Mouse (Mus musculus): ENCODE results near the gene Spryd4. TPM values are rescaled to one million over a fixed set of nuclear protein-coding genes. Genes with fewer than 3 reads are reported as not detected.
A peak's percentile ranks its signal among the peaks of the same experiment; 100 is the strongest.
"Not testable (repeated sequence)": the region's sequence is repeated elsewhere in the genome, so short reads cannot be mapped to it uniquely, and the experiment has no call there.

Gene Spryd4
- total RNA-seq, 2 experiments from 2014 or later: 21.6 to 27.3 TPM

GRCm38 (mm10) chr10:128187181-128187605, 24.4 kb downstream of the Spryd4 start:
- DNase-seq: no peak

GRCm38 (mm10) chr10:128185959-128186358, 25.6 kb downstream of the Spryd4 start:
- peak; percentile 90 for DNase-seq

GRCm38 (mm10) chr10:128185277-128185940, 26.2 kb downstream of the Spryd4 start:
- DNase-seq: no peak

- DNase-seq: no peak
Observed at GRCm38 (mm10) chr10:128184296-128184695, 27.3 kb downstream of the Spryd4 start.

GRCm38 (mm10) chr10:128179989-128180388, 31.6 kb downstream of the Spryd4 start, which contains the start of gene Rbms2:
Gene Rbms2 (minus strand): TSS chr10:128180297.
- peak; percentile 30 for DNase-seq

GRCm38 (mm10) chr10:128177316-128177715, 34.3 kb downstream of the Spryd4 start:
- no peak for DNase-seq

GRCm38 (mm10) chr10:128175996-128176755, 35.4 kb downstream of the Spryd4 start:
- peak; percentile 76 for DNase-seq

GRCm38 (mm10) chr10:128175302-128175701, 36.3 kb downstream of the Spryd4 start:
- DNase-seq: no peak

GRCm38 (mm10) chr10:128171348-128171747, 40.3 kb downstream of the Spryd4 start:
- DNase-seq: not testable (repeated sequence)

GRCm38 (mm10) chr10:128167091-128167490, 44.5 kb downstream of the Spryd4 start:
- no peak for DNase-seq

- not testable (repeated sequence) for DNase-seq
Observed at GRCm38 (mm10) chr10:128165726-128166125, 45.9 kb downstream of the Spryd4 start.

Other genes with a start within 250 kb of the Spryd4 start
- 10 to 100 TPM in 1 of 2 experiments, 1 to 10 TPM in 1; 9.5 to 23.7 TPM for gene Hsd17b6, start 204.2 kb downstream of the Spryd4 start, total RNA-seq (2021)
- 10 to 100 TPM; 11.2 to 16.4 TPM for gene Prim1, start 196.6 kb downstream of the Spryd4 start, total RNA-seq (2021)
- 100 to 1,000 TPM; 694 to 716 TPM for gene Naca, start 176.2 kb downstream of the Spryd4 start, total RNA-seq (2021)
- 100 to 1,000 TPM; 138 to 142 TPM for gene Ptges3, start 152.9 kb downstream of the Spryd4 start, total RNA-seq (2021)
- gene Atp5b, start 128.5 kb downstream of the Spryd4 start, total RNA-seq (2021): 1,000 to 10,000 TPM; 4,995 to 5,524 TPM
- 10 to 100 TPM; 37.1 to 51.9 TPM for gene Baz2a, start 120.2 kb downstream of the Spryd4 start, total RNA-seq (2021)
- gene Rbms2, start 31.5 kb downstream of the Spryd4 start, total RNA-seq (2021): 10 to 100 TPM; 65.3 to 74.8 TPM
- 10 to 100 TPM; 12.8 to 22.3 TPM for gene Gls2, start 17.4 kb downstream of the Spryd4 start, total RNA-seq (2021)
- gene Mip, start 14.0 kb upstream of the Spryd4 start, total RNA-seq (2021): not detected
- gene Timeless, start 20.3 kb upstream of the Spryd4 start, total RNA-seq (2021): 10 to 100 TPM; 16.4 to 21.9 TPM
- gene Apon, start 42.3 kb upstream of the Spryd4 start, total RNA-seq (2021): 10 to 100 TPM in 1 of 2 experiments, 1 to 10 TPM in 1; 7.4 to 17.5 TPM
- gene Apof, start 56.9 kb upstream of the Spryd4 start, total RNA-seq (2021): 100 to 1,000 TPM in 1 of 2 experiments, 10 to 100 TPM in 1; 78.0 to 183 TPM
- gene Stat2, start 58.8 kb upstream of the Spryd4 start, total RNA-seq (2021): 10 to 100 TPM; 17.4 to 27.5 TPM
- under 1 TPM in 1 of 2 experiments, not detected in 1; 0.27 TPM for gene Il23a, start 86.9 kb upstream of the Spryd4 start, total RNA-seq (2021)
- 10 to 100 TPM; 24.0 to 32.8 TPM for gene Pan2, start 91.5 kb upstream of the Spryd4 start, total RNA-seq (2021)
- gene Cnpy2, start 110.7 kb upstream of the Spryd4 start, total RNA-seq (2021): 100 to 1,000 TPM; 149 to 165 TPM
- 1,000 to 10,000 TPM; 1,048 to 1,207 TPM for gene Cs, start 125.9 kb upstream of the Spryd4 start, total RNA-seq (2021)
- gene Coq10a, start 157.2 kb upstream of the Spryd4 start, total RNA-seq (2021): 100 to 1,000 TPM in 1 of 2 experiments, 10 to 100 TPM in 1; 99.9 to 128 TPM
- gene Ankrd52, start 165.3 kb upstream of the Spryd4 start, total RNA-seq (2021): 10 to 100 TPM; 53.3 to 57.8 TPM
- 1 to 10 TPM; 2.3 to 5.9 TPM for gene Slc39a5, start 189.4 kb upstream of the Spryd4 start, total RNA-seq (2021)
- 10 to 100 TPM; 58.0 to 59.9 TPM for gene Nabp2, start 199.7 kb upstream of the Spryd4 start, total RNA-seq (2021)
- gene Rnf41, start 199.8 kb upstream of the Spryd4 start, total RNA-seq (2021): 10 to 100 TPM; 37.4 TPM
- gene Smarcc2, start 247.4 kb upstream of the Spryd4 start, total RNA-seq (2021): 100 to 1,000 TPM in 1 of 2 experiments, 10 to 100 TPM in 1; 94.1 to 123 TPM

All from adrenal gland, postnatal 10 days (tissue).